Mouse (Mus musculus) kidney, embryonic 14.5 days (tissue): ENCODE data around the gene Angel1. TPM values are rescaled to one million over a fixed set of nuclear protein-coding genes. Genes with fewer than 3 reads are reported as not detected.

Experiments used
- ATAC-seq: fragments of 200-750 bp; cut with Nextera tagmentation; 2 replicates; pipeline ENCODE4 v1.8.0; 2017; ENCODE audit warnings: moderate number of reproducible peaks, mild to moderate bottlenecking, moderate TSS enrichment, moderate library complexity; ENCODE audit not compliant: low FRiP score, low TSS enrichment
- H3K27ac ChIP-seq: fragments of 300-500 bp; sonication (generic); 2 replicates; pipeline ENCODE4 v1.5.1; 2014; ENCODE audit warnings: low read depth, mild to moderate bottlenecking, low read length, moderate library complexity, mixed read lengths
- H3K27me3 ChIP-seq: fragments of 300-500 bp; sonication (generic); 2 replicates; pipeline ENCODE4 v1.6.1; 2014; ENCODE audit warnings: mild to moderate bottlenecking, low read length; ENCODE audit not compliant: control insufficient read depth, insufficient read depth
- H3K36me3 ChIP-seq: fragments of 300-500 bp; sonication (generic); 2 replicates; pipeline ENCODE4 v1.6.1; 2014; ENCODE audit warnings: low read length, mixed read lengths; ENCODE audit not compliant: control insufficient read depth, insufficient read depth
- H3K4me1 ChIP-seq: fragments of 300-500 bp; sonication (generic); 2 replicates; pipeline ENCODE4 v1.6.1; 2014; ENCODE audit warnings: low read length, mixed read lengths; ENCODE audit not compliant: control insufficient read depth, insufficient read depth
- H3K4me2 ChIP-seq: fragments of 300-500 bp; sonication (generic); replicated peaks from 2 replicates; pipeline ENCODE4 v1.6.1; 2014; ENCODE audit warnings: low read depth, mild to moderate bottlenecking, low read length
- H3K4me3 ChIP-seq: fragments of 300-500 bp; sonication (generic); 2 replicates; pipeline ENCODE4 v1.5.1; 2014; ENCODE audit warnings: mild to moderate bottlenecking, low read length
- H3K9ac ChIP-seq: fragments of 300-500 bp; sonication (generic); 2 replicates; pipeline ENCODE4 v1.6.1; 2014; ENCODE audit warnings: low read depth, mild to moderate bottlenecking, low read length, moderate library complexity
- H3K9me3 ChIP-seq: fragments of 300-500 bp; sonication (generic); 2 replicates; pipeline ENCODE4 v1.6.1; 2016; ENCODE audit warnings: low read length; ENCODE audit not compliant: control insufficient read depth
- WGBS: fragments of 180-500 bp; shearing (Covaris S2); extraction: QIAGEN DNeasy Blood & Tissue Kit; methylation state at CpG from one replicate; pipeline ENCODE4 v1.1.7; 2014; 5-methylcytosine and 5-hydroxymethylcytosine counted together
- polyA plus RNA-seq: library from polyadenylated mRNA; unstranded; fragments of >200 nt; fragmentation: Nextera tagmentation; extraction: Ambion mirVana; gene quantifications from 2 replicates; pipeline ENCODE4 v1.2.1, GENCODE M21; 2014

Gene Angel1
- polyA plus RNA-seq, 1 experiment from 2014 or later = 10.2 TPM

DNA sequence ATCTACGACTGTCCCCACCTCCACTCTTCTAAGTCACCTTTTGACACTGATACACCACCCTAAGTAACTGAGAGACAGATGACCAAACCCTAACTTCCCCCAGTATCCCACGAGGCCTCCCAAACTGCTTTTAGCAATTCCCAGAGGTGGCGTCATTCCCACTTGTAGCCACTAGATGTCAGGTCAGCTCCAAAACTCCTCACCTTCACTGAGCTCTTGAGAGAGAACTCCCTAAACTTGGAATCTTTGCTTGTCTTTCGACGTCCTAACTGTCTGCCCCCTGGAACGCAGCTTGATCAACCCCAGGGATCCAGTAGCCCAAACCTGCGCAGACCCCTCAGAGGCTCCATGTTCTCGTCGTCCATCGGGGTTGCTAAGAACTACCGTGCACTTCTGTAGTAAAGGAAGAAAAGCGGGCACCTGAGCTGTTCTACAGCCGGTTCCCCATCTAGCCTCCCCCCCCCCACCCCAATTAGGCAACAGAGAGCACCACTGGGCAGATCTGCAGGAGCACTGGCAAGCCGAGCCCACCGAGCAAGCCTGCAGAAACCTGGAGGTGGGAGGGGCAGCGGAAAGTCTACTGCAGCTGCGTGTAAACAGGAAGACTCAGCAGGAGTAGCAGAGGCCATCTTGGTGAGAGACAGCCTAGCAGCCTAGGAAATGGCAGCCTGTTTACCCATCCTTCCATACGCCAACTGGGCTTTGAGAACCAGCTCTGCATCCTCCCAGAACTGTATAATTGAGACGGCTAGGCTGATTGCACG is 41.8 kb upstream of the Angel1 start:
- Histone ChIP-seq H3K4me2 (no peak overlapping the region), H3K36me3 (no peaks in the 10 kb centered on the region), H3K27ac (no peak overlapping the region), H3K4me1 (no peaks in the 10 kb centered on the region; the same call in 1 of the 2 replicates), H3K27me3 (no peaks in the 10 kb centered on the region), H3K9me3 (no peaks in the 10 kb centered on the region), H3K9ac (no peak overlapping the region), H3K4me3 (no peak overlapping the region)
- 40% methylated on average over 20 of the region's 20 CpGs for WGBS
- no peak for ATAC-seq

DNA sequence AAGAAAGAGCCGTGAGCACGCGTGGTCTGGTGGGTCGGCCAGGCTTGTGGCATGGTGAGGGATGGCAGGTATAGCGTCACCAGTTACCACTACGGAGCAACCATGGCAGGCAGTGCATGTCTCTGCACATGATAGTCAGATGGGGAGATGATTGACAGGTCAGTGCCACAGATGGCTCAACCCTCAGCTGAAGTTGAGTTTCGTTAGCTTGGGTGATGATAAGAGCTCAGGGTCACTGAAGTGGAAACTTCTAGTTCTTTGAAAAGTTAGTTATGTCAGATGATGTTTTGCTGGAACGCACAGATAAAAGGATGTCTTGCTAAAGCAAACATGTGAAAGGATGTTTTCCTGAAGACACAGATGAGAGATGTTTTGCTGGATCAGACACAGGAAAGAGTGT is 40.2 kb upstream of the Angel1 start:
- H3K36me3 ChIP-seq = no peaks in the 10 kb centered on the region
- no peaks in the 10 kb centered on the region; the same call in 1 of the 2 replicates for H3K4me1 ChIP-seq
- H3K27me3 ChIP-seq = no peaks in the 10 kb centered on the region
- no peak overlapping the region for H3K4me2 ChIP-seq
- WGBS = 87% methylated on average over 8 of the region's 8 CpGs
- H3K9ac ChIP-seq = no peak overlapping the region
- no peak overlapping the region for H3K4me3 ChIP-seq
- H3K9me3 ChIP-seq = no peaks in the 10 kb centered on the region
- no peak for ATAC-seq
- H3K27ac ChIP-seq = no peak overlapping the region

DNA sequence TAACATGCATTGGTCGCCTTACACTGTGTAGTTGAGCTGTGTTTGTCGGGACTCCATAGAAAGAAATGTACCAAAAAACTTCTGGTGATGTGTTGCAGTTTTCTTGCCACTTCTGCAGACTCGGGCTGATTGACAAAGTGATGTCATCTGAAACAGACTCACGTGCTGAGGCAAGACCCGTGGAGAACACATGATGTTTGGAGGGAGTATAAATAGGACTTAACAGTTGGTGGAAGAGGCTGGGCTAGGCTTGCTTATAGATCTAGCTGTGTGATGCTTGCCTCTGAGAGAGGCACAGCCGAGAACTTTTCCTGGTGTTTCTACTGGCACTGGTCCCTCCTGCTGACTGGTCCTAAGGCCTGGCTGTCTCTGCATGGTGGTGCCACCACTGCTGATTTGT is 37.8 kb upstream of the Angel1 start:
- no peak overlapping the region for H3K9ac ChIP-seq
- H3K4me3 ChIP-seq = no peak overlapping the region
- H3K36me3 ChIP-seq = no peaks in the 10 kb centered on the region
- WGBS = 80% methylated on average over 6 of the region's 6 CpGs
- no peak overlapping the region for H3K4me2 ChIP-seq
- no peak overlapping the region for H3K27ac ChIP-seq
- H3K27me3 ChIP-seq = no peaks in the 10 kb centered on the region
- H3K9me3 ChIP-seq = no peaks in the 10 kb centered on the region
- no peak for ATAC-seq
- no peaks in the 10 kb centered on the region for H3K4me1 ChIP-seq

DNA sequence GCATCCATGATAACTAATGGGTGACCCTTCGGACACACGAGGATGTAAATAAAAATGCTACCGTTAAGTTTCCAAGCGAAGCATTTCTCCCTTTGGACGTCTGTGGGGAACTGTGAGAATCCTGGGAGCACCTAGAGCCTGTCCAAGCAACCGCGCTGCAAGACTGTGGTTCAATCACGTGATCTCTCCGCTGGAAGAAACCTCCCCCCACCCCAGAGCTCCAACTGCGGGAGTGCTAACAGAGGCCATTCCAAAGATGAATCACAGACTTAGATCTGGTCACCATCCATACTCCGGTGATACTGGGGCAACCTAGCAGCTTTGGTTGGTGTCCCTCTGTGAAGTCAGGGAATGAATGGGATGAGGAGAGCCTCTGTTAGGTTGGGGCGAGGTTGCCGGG is 34.8 kb upstream of the Angel1 start:
- H3K27me3 ChIP-seq = no peaks in the 10 kb centered on the region
- H3K4me1 ChIP-seq = no peaks in the 10 kb centered on the region
- H3K4me3 ChIP-seq = no peak overlapping the region
- H3K27ac ChIP-seq = no peak overlapping the region
- H3K9ac ChIP-seq = no peak overlapping the region
- H3K9me3 ChIP-seq = no peaks in the 10 kb centered on the region
- H3K4me2 ChIP-seq = no peak overlapping the region
- no peaks in the 10 kb centered on the region for H3K36me3 ChIP-seq
- no peak for ATAC-seq
- 65% methylated on average over 13 of the region's 13 CpGs for WGBS

DNA sequence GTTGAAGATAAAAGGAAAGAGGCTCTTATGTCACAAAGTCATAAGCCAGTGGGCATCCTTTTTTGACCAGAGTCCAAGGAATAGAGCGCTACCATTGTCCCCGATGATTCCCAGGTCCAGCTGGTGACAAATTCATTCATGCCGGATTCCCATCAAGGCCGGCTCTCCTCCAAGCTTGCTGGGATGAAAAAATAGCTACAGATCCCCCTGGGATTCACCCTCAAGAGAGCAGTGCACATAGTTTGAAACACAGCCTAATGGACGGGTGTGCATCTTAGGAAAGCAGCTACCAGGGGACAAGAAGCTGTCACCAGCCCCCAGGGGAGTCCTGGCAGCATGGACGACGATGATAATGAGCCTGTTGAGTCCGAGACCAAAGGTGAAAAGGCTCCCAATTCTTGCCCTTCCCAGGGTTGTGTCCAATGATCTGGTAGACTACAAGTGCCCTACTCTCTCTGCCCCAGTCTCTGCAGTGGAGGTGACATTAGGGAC is 8.1 kb upstream of the Angel1 start, which contains the start of gene Lrrc74a:
Gene Lrrc74a, plus strand, starts transcription at position 51 of the 492 bp plus-strand sequence.
- WGBS = 89% methylated on average over 8 of the region's 8 CpGs
- H3K36me3 ChIP-seq = no peaks in the 10 kb centered on the region
- H3K4me2 ChIP-seq = no peak within 1 kb of the TSS
- H3K9me3 ChIP-seq = no peaks in the 10 kb centered on the region
- no peaks in the 10 kb centered on the region for H3K4me1 ChIP-seq
- ATAC-seq = no peak
- no peak within 1 kb of the TSS for H3K4me3 ChIP-seq
- no peak within 1 kb of the TSS for H3K27ac ChIP-seq
- H3K9ac ChIP-seq = no peak within 1 kb of the TSS
- no peaks in the 10 kb centered on the region for H3K27me3 ChIP-seq

DNA sequence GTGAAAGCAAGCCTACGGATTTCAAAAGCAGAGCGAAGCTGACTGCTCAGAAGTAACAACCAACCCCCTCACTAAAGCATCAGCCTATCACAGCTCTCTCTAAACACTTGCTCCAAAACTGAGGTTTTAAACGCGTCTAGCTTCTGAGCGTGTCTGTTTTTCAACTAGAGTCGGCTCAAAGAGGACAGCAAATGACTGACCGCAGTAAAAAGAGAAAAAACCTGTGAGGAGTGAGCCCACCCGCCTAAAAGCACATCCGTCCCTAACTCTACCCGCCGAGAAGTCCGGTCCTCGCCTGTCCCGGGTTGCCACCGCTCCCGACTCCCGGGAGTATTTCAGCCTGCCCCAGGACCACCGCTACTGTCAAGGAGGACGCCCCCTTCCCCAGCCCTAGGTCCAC is 554 bp downstream of the Angel1 start:
- ATAC-seq = peak; percentile 20
- no peaks in the 10 kb centered on the region for H3K9me3 ChIP-seq
- peak overlapping the region; percentile 76; the same call in 1 of the 2 replicates for H3K27ac ChIP-seq
- peak overlapping the region; percentile 74 for H3K4me3 ChIP-seq
- H3K27me3 ChIP-seq = no peaks in the 10 kb centered on the region
- H3K4me1 ChIP-seq = 0 out of 2 replicates have a peak, but pooled peaks cover 3% of the 10 kb centered on the region
- peak overlapping the region; percentile 68 for H3K9ac ChIP-seq
- no peaks in the 10 kb centered on the region for H3K36me3 ChIP-seq
- WGBS = under 1% methylated on average over 19 of the region's 19 CpGs
- H3K4me2 ChIP-seq = peak overlapping the region; percentile 96

DNA sequence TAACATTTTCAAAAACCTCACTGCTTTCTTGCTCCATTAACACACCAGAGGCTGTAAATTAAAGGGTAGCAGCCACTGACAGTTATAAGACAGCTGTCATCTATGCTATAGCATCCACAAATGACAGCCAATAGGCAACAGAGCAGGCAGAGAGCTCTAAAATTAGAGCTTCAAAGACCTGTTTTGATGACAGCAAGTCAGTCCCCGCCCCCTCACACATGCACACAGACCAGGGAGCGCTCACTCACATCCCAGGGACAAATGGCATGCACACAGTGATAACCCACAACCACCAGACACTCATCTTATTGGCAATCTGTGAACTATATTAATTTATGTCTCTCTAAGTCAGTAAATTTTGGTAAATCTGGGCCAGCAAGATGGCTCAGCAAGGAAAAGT is 2.0 kb downstream of the Angel1 start:
- 0 out of 2 replicates have a peak, but pooled peaks cover 3% of the 10 kb centered on the region for H3K4me1 ChIP-seq
- no peak overlapping the region for H3K9ac ChIP-seq
- WGBS = 62% methylated on average over 2 of the region's 2 CpGs
- no peak overlapping the region for H3K4me3 ChIP-seq
- H3K27me3 ChIP-seq = no peaks in the 10 kb centered on the region
- H3K36me3 ChIP-seq = no peaks in the 10 kb centered on the region; the same call in 1 of the 2 replicates
- no peak for ATAC-seq
- no peak overlapping the region for H3K27ac ChIP-seq
- no peaks in the 10 kb centered on the region for H3K9me3 ChIP-seq
- no peak overlapping the region for H3K4me2 ChIP-seq

DNA sequence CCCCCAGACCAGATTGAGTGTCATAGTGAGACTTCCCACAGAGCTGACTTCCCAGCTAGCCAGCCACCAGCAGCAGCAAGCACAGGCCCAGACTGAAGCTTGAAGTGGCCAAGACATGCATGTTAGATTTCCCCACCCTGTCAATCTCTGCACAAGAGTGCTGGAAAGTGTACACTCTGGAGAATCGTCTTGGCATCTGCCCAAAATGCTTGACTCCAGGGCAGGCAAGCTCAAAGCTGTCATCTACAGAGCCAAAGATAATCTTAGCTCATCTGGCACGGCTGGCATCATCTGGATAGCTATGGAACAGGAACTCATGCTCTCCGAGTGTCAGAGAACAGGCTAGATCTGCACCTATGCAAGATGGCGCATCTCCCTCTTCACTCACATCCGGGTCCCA is 4.8 kb downstream of the Angel1 start:
- Histone ChIP-seq H3K4me3 (no peak overlapping the region), H3K4me1 (0 out of 2 replicates have a peak, but pooled peaks cover 3% of the 10 kb centered on the region), H3K4me2 (no peak overlapping the region), H3K9me3 (no peaks in the 10 kb centered on the region), H3K27ac (no peak overlapping the region), H3K9ac (no peak overlapping the region), H3K36me3 (no peaks in the 10 kb centered on the region; the same call in 1 of the 2 replicates), H3K27me3 (no peaks in the 10 kb centered on the region)
- no peak for ATAC-seq
- WGBS = 83% methylated on average over 5 of the region's 5 CpGs

DNA sequence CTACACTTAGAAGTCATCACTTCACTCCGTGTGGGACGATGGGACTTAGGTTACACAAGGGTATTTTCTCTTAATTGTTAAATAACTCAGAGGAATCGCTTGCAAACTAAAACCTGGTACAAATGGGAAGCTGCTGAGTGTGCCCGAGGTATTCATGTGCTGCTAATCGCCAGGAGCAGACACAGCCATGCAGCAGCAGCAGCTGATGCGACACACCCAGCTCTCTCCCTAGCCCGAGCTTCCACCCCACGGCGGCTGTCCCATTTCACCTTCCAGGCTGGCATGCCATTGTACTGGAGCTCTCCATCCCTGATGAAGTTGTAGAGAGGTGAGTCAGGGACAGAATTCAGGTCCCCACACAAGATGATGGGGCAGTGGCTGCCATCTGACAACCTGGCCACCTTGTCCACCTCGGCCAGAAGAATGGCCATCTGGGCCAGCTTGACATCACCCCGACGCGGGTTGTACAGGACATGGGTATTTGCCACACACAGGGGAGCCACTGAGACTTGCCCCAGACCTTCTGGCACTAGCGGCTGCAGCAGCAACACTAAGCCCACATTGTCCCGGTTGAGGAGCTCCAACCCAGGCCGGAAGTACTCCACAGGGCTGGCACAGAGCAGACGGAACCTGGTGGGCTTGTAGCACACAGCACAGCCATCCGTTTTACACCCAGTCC is 6.2 kb downstream of the Angel1 start:
- no peak overlapping the region for H3K4me3 ChIP-seq
- no peaks in the 10 kb centered on the region for H3K9me3 ChIP-seq
- no peak for ATAC-seq
- H3K36me3 ChIP-seq = no peaks in the 10 kb centered on the region; the same call in 1 of the 2 replicates
- no peaks in the 10 kb centered on the region for H3K27me3 ChIP-seq
- H3K9ac ChIP-seq = no peak overlapping the region
- 83% methylated on average over 18 of the region's 18 CpGs for WGBS
- no peak overlapping the region for H3K4me2 ChIP-seq
- H3K4me1 ChIP-seq = 0 out of 2 replicates have a peak, but pooled peaks cover 1% of the 10 kb centered on the region
- no peak overlapping the region for H3K27ac ChIP-seq
